Mouse (Mus musculus): Measurements from ENCODE around the gene Selenon. TPM values are rescaled to one million over a fixed set of nuclear protein-coding genes. Genes with fewer than 3 reads are reported as not detected.
"Not testable (repeated sequence)": the region's sequence is repeated elsewhere in the genome, so short reads cannot be mapped to it uniquely, and the experiment has no call there.

Gene Selenon
- total RNA-seq, 1 experiment from 2014 or later = 35.2 TPM

DNA sequence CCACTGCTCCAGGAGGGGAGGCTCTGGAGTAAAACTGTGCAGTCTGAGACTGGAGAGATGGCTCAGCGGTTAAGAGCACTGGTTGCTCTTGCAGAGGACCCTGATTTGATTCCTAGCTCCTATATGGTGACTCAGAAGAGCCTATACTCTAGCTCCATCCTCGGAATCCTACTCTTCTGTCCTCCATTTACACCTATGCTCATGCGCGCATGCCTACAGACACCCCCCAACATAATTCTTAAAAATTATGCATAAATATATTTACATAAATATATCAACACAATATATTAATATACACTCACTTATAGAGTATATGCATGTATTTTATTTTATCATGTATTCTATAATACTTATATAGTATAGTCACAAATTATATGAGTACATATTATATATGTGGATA is 41.6 kb downstream of the Selenon start:
- no peak for DNase-seq

DNA sequence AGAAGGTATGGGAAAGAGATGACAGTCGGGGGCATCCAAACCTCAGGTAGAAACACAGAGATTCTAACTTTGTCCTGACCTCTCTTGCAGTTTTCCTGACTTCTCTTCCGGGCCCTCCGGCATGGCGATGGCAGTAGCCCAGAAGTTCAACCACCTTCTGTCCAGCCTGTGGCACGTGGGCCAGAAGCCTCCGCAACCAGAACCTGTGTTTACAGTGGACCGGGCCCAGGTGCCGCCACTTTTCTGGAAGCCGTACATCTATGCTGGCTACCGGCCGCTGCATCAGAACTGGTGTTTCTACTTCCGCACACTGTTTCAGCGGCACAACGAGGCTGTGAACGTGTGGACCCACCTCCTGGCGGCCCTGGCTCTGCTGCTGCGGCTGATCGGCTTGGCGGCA is 45.3 kb downstream of the Selenon start:
- no peak for DNase-seq

DNA sequence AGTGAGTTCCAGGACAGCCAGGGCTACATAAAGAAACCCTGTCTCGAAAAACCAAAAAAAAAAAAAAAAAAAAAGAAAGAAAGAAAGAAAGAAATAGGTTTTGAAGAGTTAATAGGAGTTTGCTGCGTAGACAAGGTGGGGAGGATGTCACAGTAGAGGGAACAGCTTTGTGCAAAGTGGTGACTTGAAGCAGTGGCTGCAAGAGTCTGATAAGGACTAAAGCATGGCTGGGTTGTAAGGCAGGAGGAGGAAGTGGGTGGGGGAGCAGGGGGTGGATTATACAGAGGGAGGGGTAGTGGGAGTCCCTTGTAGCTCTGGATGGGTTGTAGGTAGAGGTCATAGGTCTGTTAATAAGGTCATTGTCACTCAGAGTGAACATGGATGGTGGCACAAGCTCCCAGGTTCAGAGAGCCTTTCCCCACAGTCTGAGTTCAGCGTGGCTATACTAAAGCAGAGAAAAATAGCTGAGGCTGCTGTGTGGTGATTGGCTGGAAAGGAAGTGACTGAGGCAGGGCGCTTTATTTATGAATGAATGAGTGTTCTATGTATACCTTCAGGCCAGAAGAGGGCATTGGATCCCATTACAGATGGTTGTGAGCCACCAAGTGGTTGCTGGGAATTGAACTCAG is 45.9 kb downstream of the Selenon start:
- no peak for DNase-seq

- DNase-seq = no peak
Observed at GRCm38 (mm10) chr4:134505303-134505789, 46.6 kb downstream of the Selenon start.

DNA sequence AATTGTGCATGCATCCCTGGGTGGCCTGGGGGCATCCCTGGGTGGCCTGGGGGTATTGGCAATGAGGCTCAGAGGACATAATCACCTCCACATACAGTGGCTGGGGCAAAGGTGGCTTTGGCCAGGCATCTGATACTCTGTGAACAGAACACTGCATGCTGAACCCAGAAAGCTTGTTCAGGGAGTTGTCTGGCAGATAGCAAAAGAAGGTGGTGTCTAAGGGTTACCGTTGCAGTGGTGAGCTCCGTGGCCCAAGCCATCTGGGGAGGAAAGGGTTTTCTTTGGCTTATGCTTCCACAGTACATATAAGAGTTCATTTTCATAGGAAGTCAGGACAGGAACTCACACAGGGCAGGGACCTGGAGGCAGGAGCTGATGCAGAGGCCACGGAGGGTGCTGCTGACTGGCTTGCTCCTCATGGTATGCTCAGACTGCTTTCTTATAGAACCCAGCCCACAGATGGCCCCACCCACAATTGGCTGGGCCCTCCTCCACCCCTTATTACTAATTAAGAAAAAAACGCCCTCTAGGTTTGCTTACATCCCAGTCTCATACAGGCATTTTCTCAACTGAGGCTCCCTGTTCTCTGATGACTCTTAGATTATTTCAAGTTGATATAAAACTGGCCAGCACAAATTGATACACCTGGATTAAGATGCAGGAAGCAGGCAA is 48.1 kb downstream of the Selenon start:
- DNase-seq = no peak

GRCm38 (mm10) chr4:134501095-134501494 is 50.9 kb downstream of the Selenon start:
- DNase-seq = no peak

- DNase-seq = not testable (repeated sequence)
Observed at GRCm38 (mm10) chr4:134498983-134499382, 53.0 kb downstream of the Selenon start.

GRCm38 (mm10) chr4:134497986-134498731 is 53.8 kb downstream of the Selenon start:
- peak; percentile 55 for DNase-seq

DNA sequence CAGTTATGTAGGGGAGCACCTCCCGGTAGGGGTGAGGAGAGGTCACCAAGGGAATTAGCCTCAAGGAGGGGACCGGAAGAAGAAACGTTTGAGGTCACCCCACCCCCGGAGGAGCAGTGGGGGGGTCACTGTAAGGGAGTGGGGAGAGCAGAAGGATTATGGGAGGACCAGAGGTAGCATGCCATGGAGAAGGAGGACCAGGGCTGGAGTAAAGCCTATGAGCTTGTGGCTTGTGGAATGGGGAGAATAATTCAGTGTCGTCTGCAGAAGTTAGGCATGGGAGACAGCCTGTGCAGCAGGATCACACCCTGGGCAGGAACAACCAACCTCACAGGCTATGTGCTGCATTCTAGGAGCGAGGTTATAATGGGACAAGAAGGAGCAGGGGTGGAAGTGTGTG is 54.7 kb downstream of the Selenon start:
- no peak for DNase-seq

- peak; percentile 87 for DNase-seq
Observed at GRCm38 (mm10) chr4:134496595-134497210, 55.3 kb downstream of the Selenon start, which contains the start of gene Paqr7. Paqr7 (plus strand) TSS chr4:134496697.

- no peak for DNase-seq
Observed at GRCm38 (mm10) chr4:134495546-134495923, 56.4 kb downstream of the Selenon start.

- peak; percentile 50 for DNase-seq
Observed at GRCm38 (mm10) chr4:134494780-134495545, 57.0 kb downstream of the Selenon start.

DNA sequence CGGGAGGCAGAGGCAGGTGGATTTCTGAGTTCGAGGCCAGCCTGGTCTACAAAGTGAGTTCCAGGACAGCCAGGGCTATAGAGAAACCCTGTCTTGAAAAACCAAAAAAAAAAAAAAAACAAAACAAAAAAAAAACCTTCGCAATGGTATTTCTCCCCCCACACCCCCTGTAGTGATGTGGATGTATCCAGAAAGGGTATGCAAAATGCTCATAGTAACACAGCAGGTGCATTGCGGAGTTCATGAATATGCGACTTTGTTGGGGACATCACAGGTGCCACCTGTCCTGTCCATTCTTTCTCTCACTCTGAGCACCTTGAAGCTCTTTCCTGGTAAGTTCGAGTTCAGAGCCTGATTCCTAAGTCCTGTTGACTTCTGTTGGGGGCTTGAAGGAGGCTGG is 57.8 kb downstream of the Selenon start:
- not testable (repeated sequence) for DNase-seq

DNA sequence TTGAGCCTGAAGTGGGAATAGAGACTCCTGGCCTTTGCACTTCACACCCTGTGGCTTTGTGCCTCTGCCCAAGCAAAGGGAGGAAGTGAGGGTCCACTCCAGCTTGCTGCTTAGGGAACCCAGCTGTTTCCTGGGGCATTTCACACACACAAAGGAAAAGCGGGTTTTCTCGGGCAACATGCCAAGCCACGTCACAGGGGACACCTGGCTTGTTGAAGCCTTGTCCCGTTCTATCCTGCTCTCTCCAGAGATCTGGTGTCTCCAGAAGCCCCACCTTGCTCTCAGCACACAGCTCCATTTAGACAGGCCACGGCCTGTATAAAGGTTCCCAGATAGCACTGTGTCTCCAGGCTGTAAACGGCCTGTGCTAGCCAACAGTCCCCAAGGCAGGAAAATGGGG is 60.2 kb downstream of the Selenon start:
- DNase-seq = no peak

GRCm38 (mm10) chr4:134489986-134490665 is 61.8 kb downstream of the Selenon start:
- DNase-seq = no peak

DNA sequence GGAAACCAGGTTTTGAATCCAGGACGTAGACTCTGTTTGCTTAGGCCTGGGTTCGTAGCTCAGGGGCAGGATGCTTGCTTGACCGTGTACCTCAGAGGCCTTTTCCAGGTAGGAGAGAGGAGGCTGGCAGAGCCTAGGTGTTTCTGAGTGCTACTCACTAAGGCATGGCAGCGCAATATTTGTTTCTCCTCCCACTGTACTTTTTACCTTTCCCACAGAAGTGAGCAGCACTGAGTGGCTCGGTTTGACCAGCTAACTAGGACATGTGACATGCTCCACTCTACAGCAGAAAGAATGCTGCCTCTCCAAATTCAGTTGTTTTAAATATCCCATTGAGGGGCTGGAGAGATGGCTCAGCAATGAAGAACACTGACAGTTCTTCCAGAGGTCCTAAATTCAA is 63.8 kb downstream of the Selenon start:
- no peak for DNase-seq

Small RNA genes within 50 kb of the gene (microRNA-seq; reads per million reads assigned to microRNA genes)
- gene Mir6403 = 0 reads per million in 2 experiments

Other genes starting within 250 kb of the Selenon start
- not detected in 2 replicates for gene Trim63, start 237.0 kb downstream of the Selenon start, total RNA-seq (2021)
- gene Slc30a2, start 209.0 kb downstream of the Selenon start, total RNA-seq (2021) = 21.1 and 21.5 TPM in 2 replicates
- 1.7 and 2.1 TPM in 2 replicates for gene Extl1, start 168.3 kb downstream of the Selenon start, total RNA-seq (2021)
- gene Pafah2, start 155.8 kb downstream of the Selenon start, total RNA-seq (2021) = 7.9 and 9.1 TPM in 2 replicates
- gene Stmn1, start 83.8 kb downstream of the Selenon start, total RNA-seq (2021) = 75.6 and 87.4 TPM in 2 replicates
- gene Paqr7, start 55.5 kb downstream of the Selenon start, total RNA-seq (2021) = 39.9 and 63.1 TPM in 2 replicates
- 3.4 and 4.4 TPM in 2 replicates for gene Aunip, start 41.2 kb downstream of the Selenon start, total RNA-seq (2021)
- 118 and 130 TPM in 2 replicates for gene Mtfr1l, start 16.8 kb downstream of the Selenon start, total RNA-seq (2021)
- gene Man1c1, start 152.1 kb upstream of the Selenon start, total RNA-seq (2021) = 16.7 and 22.0 TPM in 2 replicates
- gene Ldlrap1, start 215.9 kb upstream of the Selenon start, total RNA-seq (2021) = 42.4 and 43.3 TPM in 2 replicates

All from adrenal gland, postnatal 25 days (tissue).